Mouse (Mus musculus) heart, adult 9 months (tissue): ENCODE data around the gene Oog3.

Experiments used
- DNase-seq, 2 experiments: peaks; one replicate each; pipeline ENCODE4 v3.0.0; 2022; ENCODE audit warnings: low spot score in 2 of 2

Gene Oog3

DNA sequence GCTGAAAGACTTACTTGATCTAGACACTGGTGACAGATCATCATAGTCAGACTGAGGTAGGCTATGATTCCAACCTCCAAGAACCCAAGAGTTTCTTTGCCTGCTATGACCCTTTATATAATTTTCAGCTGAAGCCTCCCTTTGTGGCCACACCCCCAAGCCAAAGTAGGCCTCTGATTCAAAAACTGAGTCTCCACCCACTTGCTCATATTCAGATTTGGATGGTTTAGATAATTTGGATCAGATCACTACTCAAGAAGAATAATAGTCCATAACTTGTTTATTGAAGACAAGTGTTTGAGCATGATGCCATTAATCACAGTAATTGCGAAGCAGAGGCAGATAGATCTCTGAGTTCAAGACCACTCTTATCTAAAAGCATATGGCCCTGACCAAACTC, at the start of gene Oog3:
Gene Oog3, minus strand, starts transcription at position 101 of the 400 bp plus-strand sequence.
- no peak for DNase-seq

DNA sequence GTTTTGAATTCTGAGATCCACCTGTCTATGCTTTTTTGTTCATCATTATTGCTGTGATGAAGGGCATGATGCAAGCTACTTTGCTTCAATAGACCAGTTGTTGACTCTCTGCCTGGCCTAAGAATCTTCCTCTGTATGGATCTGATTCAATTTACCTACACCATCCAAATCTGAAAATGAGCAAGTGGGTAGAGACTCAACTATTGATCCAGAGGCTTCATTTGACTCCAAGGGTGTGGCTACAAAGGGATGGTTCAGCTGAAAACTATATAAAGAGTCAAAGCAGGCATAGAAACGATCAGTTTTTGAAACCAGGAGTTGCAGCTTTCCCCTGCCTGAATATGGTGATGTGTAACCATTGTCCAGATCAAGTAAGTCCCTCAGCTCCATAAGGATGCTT, 28.0 kb upstream of the Oog3 start, which contains the start of gene Oog2:
Gene Oog2, plus strand, starts transcription at position 301 of the 400 bp plus-strand sequence.
- DNase-seq, result no peak
